Mouse (Mus musculus) midbrain, postnatal 0 days (tissue): ENCODE measurements at regions not wholly inside any gene's neighbourhood (a gene's known extent, or its start where the extent isn't known, plus 50 kb on each side); places are given as distances from the start of the nearest gene placed in this dataset.

Source experiments
- ATAC-seq: fragments of 200-750 bp; cut with Nextera tagmentation; 2 replicates; pipeline ENCODE4 v1.8.0; 2017; ENCODE audit warnings: moderate number of reproducible peaks, mild to moderate bottlenecking, moderate TSS enrichment, moderate library complexity; ENCODE audit not compliant: low FRiP score
- DNase-seq: peaks from one replicate; pipeline ENCODE4 v3.0.0-alpha.2; 2015; ENCODE audit warnings: low spot score
- H3K27ac ChIP-seq: fragments of 300-500 bp; sonication (generic); 2 replicates; pipeline ENCODE4 v1.5.1; 2014; ENCODE audit warnings: low read depth, mild to moderate bottlenecking, low read length, mixed read lengths
- H3K27me3 ChIP-seq: fragments of 300-500 bp; sonication (generic); 2 replicates; pipeline ENCODE4 v1.6.1; 2014; ENCODE audit warnings: low read length, control low read depth, mixed read lengths; ENCODE audit not compliant: insufficient read depth
- H3K36me3 ChIP-seq: fragments of 300-500 bp; sonication (generic); 2 replicates; pipeline ENCODE4 v1.6.1; 2014; ENCODE audit warnings: low read length, control low read depth, mixed read lengths; ENCODE audit not compliant: insufficient read depth
- H3K4me1 ChIP-seq: fragments of 300-500 bp; sonication (generic); 2 replicates; pipeline ENCODE4 v1.6.1; 2014; ENCODE audit warnings: mild to moderate bottlenecking, control low read depth, antibody characterized with exemption, low read length, mixed read lengths; ENCODE audit not compliant: insufficient read depth
- H3K4me2 ChIP-seq: fragments of 300-500 bp; sonication (generic); 2 replicates; pipeline ENCODE4 v1.6.1; 2014; ENCODE audit warnings: low read depth, mild to moderate bottlenecking, low read length, mixed read lengths; ENCODE audit not compliant: poor library complexity, severe bottlenecking
- H3K4me3 ChIP-seq: fragments of 300-500 bp; sonication (generic); 2 replicates; pipeline ENCODE4 v1.5.1; 2014; ENCODE audit warnings: low read depth, mild to moderate bottlenecking, low read length, moderate library complexity
- H3K9ac ChIP-seq: fragments of 300-500 bp; sonication (generic); replicated peaks from 2 replicates; pipeline ENCODE4 v1.6.1; 2014; ENCODE audit warnings: mild to moderate bottlenecking, low read length, moderate library complexity, mixed read lengths; ENCODE audit not compliant: poor library complexity, severe bottlenecking
- H3K9me3 ChIP-seq: fragments of 300-500 bp; sonication (generic); 2 replicates; pipeline ENCODE4 v1.6.1; 2016; ENCODE audit warnings: low read length, control low read depth
- CTCF ChIP-seq: IDR thresholded peaks from 2 replicates; pipeline ENCODE4 v1.5.1; 2016; ENCODE audit warnings: antibody characterized with exemption, mild to moderate bottlenecking
- WGBS: fragments of 180-500 bp; shearing (Covaris S2); extraction: QIAGEN DNeasy Blood & Tissue Kit; methylation state at CpG from one replicate; pipeline ENCODE4 v1.1.7; 2014; 5-methylcytosine and 5-hydroxymethylcytosine counted together

DNA sequence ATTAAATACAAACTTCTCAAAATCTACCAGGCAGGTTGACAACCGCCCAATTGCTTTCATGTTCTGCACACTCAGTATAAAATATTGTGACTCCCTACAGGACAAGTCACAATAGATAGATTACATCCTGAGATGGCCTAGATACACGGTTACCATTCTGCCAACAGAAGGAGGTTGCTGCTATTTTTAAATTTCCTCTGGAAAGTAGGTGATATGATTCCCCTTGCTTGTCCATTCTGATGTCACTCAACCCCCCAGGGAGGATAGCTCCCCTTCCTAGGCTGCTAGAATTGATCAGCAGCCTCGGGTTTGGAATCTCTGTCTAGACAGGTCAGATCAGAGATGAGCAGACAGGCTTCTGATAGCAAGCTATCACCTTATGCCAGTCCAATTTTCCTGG is 221.2 kb upstream of the Tnp1 start:
- H3K4me2 ChIP-seq: no peak overlapping the region
- ATAC-seq (0 out of 2 replicates have a peak, but pooled peaks have one; percentile 38), DNase-seq (no peak)
- 68% methylated on average over 3 of the region's 3 CpGs for WGBS
- H3K9ac ChIP-seq: no peak overlapping the region
- no peaks in the 10 kb centered on the region for H3K9me3 ChIP-seq
- no peak overlapping the region for H3K27ac ChIP-seq
- H3K27me3 ChIP-seq: no peaks in the 10 kb centered on the region
- no peaks in the 10 kb centered on the region for H3K4me1 ChIP-seq
- H3K36me3 ChIP-seq: no peaks in the 10 kb centered on the region
- TF ChIP-seq CTCF: no peak
- H3K4me3 ChIP-seq: no peak overlapping the region

DNA sequence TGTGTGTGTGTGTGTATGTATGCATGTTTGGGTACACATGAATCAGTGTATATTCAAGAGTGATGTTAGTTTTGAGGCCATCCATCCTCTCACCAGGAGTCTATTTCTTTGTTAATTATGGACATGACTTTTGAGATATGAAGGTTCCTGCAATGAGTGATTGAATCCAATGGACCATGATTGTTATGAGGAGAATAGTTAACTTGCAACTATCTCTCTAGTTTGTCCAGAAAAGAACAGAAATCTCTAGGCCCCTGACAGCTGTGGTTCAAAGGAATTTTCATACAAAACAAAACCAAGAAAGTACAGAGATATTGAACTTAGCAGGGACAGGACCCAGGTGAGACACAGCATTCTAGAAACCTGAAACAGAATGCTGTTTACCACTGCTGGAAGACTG is 217.9 kb upstream of the Tnp1 start:
- no peak for TF ChIP-seq CTCF
- no peak for DNase-seq
- H3K4me1 ChIP-seq: no peaks in the 10 kb centered on the region
- no peak for ATAC-seq
- no peaks in the 10 kb centered on the region for H3K27me3 ChIP-seq
- H3K9me3 ChIP-seq: no peaks in the 10 kb centered on the region
- H3K9ac ChIP-seq: no peak overlapping the region
- H3K27ac ChIP-seq: no peak overlapping the region
- no peak overlapping the region for H3K4me2 ChIP-seq
- H3K4me3 ChIP-seq: no peak overlapping the region
- H3K36me3 ChIP-seq: no peaks in the 10 kb centered on the region

DNA sequence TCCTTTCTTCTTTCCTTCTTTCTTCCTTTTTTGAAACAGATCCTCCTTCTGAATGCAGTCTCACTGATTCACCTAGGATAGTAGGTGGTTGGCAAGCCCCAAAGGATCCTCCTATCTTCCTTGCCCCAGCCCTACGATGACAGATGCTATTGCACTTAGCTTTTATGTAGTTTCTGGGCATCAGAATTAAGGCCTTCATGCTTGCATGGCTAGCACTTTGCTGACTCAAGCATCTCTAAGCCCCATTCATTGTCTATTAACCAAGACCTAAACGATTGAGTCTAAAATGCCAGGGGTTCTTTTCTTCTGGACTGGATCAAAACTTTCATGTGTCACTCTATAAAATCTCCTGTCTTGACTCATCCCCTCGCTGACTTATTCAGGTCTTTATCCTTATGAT is 217.3 kb upstream of the Tnp1 start:
- 67% methylated on average over 3 of the region's 3 CpGs for WGBS
- Histone ChIP-seq H3K36me3 (no peaks in the 10 kb centered on the region), H3K27me3 (no peaks in the 10 kb centered on the region), H3K4me1 (no peaks in the 10 kb centered on the region), H3K27ac (no peak overlapping the region), H3K9ac (no peak overlapping the region), H3K9me3 (no peaks in the 10 kb centered on the region), H3K4me3 (no peak overlapping the region), H3K4me2 (no peak overlapping the region)
- no peak for TF ChIP-seq CTCF
- no peak for DNase-seq
- ATAC-seq: no peak

DNA sequence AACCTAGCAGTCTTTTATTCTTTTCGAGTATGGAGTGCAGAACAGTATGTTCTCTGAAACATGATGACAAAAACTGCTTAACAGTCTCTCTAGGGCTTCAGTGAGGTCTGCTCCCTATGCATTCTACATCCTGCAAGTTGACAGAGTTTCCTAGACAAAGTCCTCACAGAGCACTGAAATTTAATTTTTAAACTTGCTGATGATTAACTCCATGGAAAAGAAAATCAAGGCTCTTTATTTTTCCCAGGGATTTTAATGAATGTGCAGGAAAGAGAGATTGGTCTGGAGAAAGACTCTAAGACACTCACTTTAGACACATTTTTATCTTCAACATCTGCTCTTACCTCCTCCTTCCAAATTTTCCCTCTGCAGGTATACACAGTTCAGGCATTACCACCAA is 214.9 kb upstream of the Tnp1 start:
- Histone ChIP-seq H3K9ac (no peak overlapping the region), H3K9me3 (no peaks in the 10 kb centered on the region), H3K27ac (no peak overlapping the region), H3K4me1 (no peaks in the 10 kb centered on the region), H3K4me2 (no peak overlapping the region), H3K27me3 (no peaks in the 10 kb centered on the region), H3K4me3 (no peak overlapping the region), H3K36me3 (no peaks in the 10 kb centered on the region)
- DNase-seq: no peak
- TF ChIP-seq CTCF: no peak
- ATAC-seq: no peak
- WGBS: 74% methylated on average over 1 of the region's 1 CpGs

GRCm38 (mm10) chr1:73227246-73227645 is 211.5 kb upstream of the Tnp1 start:
- Histone ChIP-seq H3K27me3 (no peaks in the 10 kb centered on the region), H3K9ac (no peak overlapping the region), H3K9me3 (no peaks in the 10 kb centered on the region), H3K27ac (no peak overlapping the region), H3K4me1 (no peaks in the 10 kb centered on the region), H3K4me2 (no peak overlapping the region), H3K4me3 (no peak overlapping the region), H3K36me3 (no peaks in the 10 kb centered on the region)
- DNase-seq: no peak
- no peak for ATAC-seq
- 95% methylated on average over 8 of the region's 8 CpGs for WGBS
- no peak for TF ChIP-seq CTCF

DNA sequence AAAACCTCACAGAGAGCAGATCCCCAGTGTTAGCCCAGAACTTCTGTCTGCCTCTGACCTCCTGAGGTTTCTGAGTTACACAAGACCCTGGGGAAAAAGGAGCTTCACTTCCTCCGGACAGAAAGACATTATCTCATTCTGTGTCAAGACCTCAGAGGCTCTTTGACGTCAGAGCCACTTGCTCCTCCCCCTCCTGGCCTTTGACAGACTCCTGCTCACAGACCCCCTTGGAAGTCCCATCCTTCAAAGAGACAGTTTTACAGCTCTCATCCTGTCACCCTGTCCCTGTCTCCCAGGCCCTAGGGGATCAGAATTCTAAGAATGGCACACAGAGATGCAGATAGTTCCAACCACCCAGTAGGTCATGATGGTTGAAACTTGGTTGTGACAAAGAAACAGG is 206.2 kb upstream of the Tnp1 start:
- H3K36me3 ChIP-seq: no peaks in the 10 kb centered on the region
- no peak overlapping the region for H3K9ac ChIP-seq
- H3K27ac ChIP-seq: no peak overlapping the region
- WGBS: 38% methylated on average over 2 of the region's 2 CpGs
- no peaks in the 10 kb centered on the region for H3K9me3 ChIP-seq
- no peak overlapping the region for H3K4me2 ChIP-seq
- H3K4me3 ChIP-seq: no peak overlapping the region
- no peak for TF ChIP-seq CTCF
- ATAC-seq (no peak), DNase-seq (no peak)
- no peaks in the 10 kb centered on the region for H3K27me3 ChIP-seq
- H3K4me1 ChIP-seq: no peaks in the 10 kb centered on the region
